Mouse (Mus musculus) erythroid progenitor cell, adult 5-6 weeks (primary cell): ENCODE measurements around the gene Tjp1. TPM values are rescaled to one million over a fixed set of nuclear protein-coding genes. Genes with fewer than 3 reads are reported as not detected.

ENCODE experiments used
- ATAC-seq: replicated peaks from 2 replicates; pipeline ENCODE4 v1.8.0; 2016; ENCODE audit warnings: moderate number of reproducible peaks, mild to moderate bottlenecking, moderate TSS enrichment, inconsistent platforms; ENCODE audit not compliant: poor library complexity, low FRiP score, severe bottlenecking
- total RNA-seq, 2 experiments: library from RNA; stranded (forward) in 1 of 2; stranded (reverse) in 1 of 2; fragments of 150-400 nt in 1 of 2; fragments of 186-747, 209-891 nt in 1 of 2; gene quantifications; 2 replicates each; pipeline versions ENCODE4 v1.2.3 to v1.2.4; 2015 to 2017; ENCODE audit warnings: low replicate concordance in 2 of 2

Gene Tjp1
- total RNA-seq, 2 experiments from 2014 or later, result 5.4 to 12.0 TPM

DNA sequence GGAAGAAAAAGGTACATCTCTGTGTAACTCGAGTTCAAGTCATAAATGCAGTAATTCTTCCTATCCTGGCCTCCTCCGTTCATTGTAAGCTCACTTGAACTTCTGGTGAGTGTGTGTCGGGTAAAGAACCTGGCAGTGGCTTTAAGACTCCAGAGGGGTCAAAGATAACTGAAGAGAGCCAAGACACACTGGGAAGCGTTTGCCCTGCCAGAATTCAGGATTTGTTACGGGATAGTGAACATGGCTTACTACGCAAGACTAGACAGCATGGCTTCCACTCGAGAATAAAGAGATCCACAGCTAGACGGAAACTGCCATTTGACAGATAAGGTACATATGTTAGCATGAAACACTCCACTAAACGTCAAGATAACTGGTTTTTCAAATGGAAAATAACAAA, 37.8 kb downstream of the Tjp1 start:
- no peak for ATAC-seq

DNA sequence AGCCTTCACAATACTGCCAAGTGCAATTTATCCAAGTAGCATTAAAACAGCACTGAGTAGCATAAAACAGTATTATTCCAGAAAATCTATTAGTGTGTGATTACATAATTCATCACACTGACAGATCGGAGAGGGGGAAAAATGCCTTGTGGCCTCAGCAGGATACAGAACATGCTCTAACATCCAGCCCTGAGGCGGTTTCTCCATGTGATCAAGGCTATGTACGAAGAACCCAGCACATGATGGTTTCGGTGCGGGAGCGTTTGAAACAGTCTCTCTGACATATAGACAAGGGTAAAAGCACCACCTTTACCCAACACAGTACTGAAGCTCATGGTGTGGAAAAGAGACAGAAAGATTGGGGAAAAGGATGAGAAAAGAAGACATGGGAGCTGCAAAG, 38.4 kb downstream of the Tjp1 start:
- no peak for ATAC-seq

DNA sequence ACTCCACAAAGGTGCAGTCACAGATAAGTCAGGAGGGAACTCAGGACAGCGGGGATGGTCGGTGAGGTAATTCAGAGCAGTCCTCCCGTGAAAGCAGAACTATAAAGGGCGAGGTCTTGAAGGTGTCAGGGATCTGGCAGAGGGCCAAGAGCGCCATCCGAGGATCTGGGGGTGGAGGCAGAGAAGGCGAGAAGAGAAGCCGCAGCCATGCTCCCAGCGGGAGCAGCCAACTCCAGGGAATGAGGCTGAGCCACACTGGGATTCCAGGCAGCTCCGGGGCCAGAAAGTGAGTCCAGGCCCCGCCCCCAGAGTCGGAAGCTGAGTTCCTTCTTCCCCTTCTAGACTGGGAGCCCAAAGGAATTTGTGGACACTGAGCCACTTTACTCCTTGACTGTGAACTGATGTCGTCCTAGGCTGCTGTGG, 41.3 kb downstream of the Tjp1 start:
- ATAC-seq, result no peak

DNA sequence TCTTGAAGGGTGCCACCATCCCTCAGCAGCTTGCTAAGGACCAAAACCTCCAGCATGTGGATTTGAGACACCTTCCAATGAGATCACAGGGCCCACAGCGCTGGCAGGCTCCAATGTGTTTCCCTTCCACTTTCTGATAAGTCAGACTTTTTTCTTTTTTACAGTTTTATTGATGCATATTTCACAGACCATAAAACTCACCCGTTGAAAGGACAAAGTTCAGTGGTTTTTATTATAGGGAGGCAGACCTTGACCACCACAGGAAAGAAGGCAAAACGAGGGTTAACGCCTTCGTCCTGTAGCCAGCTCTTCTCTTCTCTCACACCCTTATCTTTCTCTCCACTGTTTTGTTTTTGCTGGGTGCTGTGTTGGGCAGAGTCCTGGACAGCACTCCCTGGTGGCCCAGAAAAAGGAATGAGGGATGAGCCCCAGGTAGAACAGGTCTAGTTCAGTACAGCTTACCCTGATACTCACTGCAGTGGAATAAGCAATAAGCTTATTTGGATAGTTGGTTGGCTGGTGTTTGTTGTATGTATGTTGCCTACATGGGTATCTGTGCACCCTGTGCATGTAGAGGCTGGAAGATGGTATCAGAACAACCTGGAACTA, 43.3 kb downstream of the Tjp1 start:
- ATAC-seq, result no peak

- no peak for ATAC-seq
These were observed 45.4 kb downstream of the Tjp1 start for GRCm38 (mm10) chr7:65482216-65482615.

DNA sequence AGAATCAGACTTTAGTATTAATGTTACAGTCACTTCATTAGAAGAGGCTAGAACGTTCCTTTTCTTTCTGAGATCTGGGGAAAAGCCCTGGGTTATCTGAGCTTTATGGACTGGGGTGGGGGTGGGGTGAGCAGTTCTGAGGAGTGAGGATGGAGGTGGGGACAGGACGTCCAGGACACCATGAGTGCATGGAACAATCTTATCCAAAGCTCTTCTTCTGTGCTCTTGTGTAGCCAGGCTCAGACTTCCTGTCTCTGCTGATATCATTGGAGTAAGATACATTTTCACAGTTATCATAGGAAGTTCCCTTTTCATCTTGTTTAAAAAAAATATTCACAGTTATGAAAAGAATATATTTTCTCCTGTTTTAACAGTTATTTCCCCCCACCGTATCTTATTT, 55.5 kb downstream of the Tjp1 start:
- no peak for ATAC-seq

DNA sequence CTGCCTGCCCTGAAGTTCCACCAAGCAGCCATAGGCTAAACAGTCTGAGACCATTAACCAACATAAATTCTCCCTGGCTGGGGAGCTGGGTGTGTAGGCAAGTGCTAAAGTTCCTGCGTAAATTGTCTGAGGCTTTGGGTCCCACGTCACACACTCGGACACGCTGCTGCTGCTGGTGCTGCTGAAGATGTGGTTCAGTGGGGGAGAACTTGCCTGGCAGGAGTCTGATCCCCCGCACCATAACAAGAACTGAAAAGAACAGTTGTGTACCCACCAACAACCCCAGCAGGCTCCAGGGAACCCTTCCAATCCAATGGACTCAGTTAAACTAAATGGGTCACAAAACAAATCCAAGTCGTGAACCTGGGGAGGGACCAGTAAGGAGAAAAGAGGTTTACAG, 56.2 kb downstream of the Tjp1 start:
- no peak for ATAC-seq

DNA sequence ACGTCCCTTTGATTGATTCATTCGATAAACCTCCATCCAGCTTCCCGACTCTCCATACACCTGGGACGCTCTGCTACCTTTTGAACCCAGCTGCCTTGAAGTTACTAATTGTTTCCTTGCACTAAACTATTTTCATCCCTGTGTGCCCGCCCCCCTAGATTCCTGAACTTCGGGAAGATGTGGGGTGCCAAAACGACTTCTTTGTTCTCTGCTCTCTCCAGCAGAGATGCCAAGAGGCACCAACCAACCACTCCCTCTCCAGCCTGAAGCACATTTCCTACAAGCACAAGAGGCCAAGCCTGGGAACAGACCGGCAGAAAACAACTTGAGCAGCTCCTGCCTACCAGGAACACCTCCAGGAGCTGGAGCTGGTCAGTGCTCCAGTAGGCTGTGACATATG, 57.4 kb downstream of the Tjp1 start:
- no peak for ATAC-seq

DNA sequence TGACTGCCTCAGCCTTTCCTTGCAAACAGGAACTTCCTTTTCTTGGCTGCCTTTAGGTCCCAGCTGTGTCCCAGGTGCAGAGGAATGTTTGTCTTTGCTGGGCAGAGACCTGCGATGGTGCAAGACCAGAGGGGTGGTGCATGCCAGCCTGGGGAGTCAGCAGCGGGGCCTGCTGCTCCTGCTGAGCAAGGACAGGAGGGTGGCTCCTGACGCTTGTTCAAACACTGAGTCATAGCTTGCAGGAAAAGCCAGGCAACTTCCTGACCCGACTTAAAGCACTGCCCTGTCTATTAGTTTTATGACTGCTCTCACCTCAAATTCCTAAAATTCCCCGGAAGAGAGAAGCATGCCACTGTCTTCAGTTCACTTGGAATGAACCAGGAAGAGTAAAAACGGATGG, 57.9 kb downstream of the Tjp1 start:
- ATAC-seq, result no peak

- no peak for ATAC-seq
These were observed 59.4 kb downstream of the Tjp1 start for GRCm38 (mm10) chr7:65468191-65468590.

- ATAC-seq, result no peak
These were observed 60.1 kb downstream of the Tjp1 start for GRCm38 (mm10) chr7:65467306-65468021.

DNA sequence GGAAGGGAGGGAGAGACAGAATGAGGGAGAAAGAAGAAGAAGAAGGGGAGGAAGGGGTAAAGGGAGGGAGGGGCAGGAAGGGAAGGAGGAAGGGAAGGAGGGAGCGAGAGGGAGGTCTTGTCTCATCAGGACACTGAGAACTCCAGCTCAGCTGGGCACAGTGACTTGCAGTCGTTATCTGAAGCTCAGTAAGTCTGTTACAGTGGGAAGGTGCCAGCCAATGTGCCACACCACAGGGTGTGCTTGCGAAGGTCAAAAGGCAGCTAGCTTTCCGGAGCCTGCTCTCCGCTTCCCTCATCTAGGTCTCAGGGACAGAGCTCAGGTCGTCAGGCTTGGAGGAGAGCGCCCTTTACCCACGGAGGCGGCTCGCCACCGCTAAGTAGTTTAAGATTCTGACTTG, 61.4 kb downstream of the Tjp1 start:
- ATAC-seq, result no peak

- ATAC-seq, result no peak
These were observed 63.0 kb downstream of the Tjp1 start for GRCm38 (mm10) chr7:65464518-65465037.

- ATAC-seq, result no peak
These were observed 64.1 kb downstream of the Tjp1 start for GRCm38 (mm10) chr7:65463438-65463837.

- no peak for ATAC-seq
These were observed 66.2 kb downstream of the Tjp1 start for GRCm38 (mm10) chr7:65461412-65461811.

DNA sequence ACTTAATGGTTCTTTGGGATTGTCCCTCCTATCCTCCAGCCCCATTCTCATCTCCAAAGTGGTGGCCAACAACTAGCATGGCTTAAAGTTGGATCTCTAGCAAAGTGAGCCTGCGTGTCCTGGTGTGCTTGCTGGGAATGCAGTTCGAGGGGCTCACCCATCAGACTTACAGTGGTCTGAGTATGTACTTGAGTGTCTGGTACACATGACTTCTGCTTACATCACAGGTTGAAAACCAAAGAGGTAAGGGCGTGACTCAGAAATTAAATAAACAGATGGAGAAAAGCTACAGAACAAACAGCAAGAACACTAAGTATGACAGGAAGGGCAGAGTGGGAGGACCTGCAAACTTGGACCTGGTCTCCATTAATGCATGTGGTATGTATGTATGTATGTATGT, 67.4 kb downstream of the Tjp1 start:
- ATAC-seq, result no peak

DNA sequence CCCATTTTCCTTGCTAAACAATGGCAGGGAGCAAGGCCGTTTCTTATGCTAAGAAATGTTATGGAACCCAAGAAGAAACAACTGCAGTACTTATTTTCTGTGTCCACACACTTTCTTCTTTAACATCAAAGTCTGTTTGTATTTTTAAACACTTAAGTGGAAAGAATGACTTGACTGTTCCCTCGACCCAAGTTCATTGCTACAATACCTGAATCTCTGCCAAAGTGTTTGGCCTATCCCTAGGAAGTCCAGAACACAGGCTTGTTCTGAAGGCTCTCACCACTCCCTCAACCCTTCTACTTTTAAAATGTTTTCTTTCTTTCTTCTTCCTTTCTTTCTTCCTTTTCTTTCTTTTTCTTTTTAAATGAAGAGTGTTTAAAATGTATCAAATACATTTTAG, 71.5 kb downstream of the Tjp1 start:
- ATAC-seq, result no peak

- ATAC-seq, result no peak
These were observed 72.4 kb downstream of the Tjp1 start for GRCm38 (mm10) chr7:65455208-65455607.

DNA sequence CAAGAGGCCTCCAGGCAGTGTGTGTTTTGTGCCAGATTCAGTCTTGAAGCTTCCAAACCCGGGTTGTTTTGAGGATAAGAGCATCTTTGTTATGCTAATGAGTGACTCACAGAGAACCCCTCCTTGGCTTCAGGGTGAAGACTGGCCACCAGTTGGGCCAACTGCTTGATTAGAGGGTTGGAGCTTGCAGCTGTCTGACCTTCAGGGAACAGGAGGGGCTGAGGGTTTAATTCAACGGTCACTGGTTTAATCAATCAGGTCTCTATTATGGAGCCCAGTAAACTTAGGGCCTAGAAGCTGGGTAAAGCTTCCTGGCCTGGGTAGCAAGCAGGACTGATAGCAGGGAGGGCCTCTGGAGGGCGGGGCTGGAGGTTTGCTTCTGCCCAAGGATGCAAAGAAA, 73.3 kb downstream of the Tjp1 start:
- ATAC-seq, result no peak

- ATAC-seq, result no peak
These were observed 75.3 kb downstream of the Tjp1 start for GRCm38 (mm10) chr7:65452246-65452645.

DNA sequence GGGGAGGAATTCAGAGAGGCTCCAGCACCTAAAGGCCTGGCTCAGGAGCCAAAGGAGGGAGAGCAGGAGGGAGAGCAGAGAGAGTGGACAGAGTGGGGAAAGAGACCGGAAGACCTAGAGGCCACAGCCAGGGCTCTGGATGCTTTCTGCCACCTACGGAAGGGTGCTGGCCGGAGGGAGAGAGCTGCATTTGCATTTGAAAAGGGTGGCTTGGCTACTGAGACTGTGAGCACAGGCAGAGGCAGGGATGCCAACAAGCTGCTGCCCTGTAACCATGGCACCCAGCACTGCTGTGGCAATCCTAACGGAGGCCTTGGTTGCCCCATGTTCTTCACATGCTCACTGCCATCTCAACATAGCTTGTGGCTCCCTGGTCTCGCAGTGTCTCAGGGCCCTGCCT, 77.4 kb downstream of the Tjp1 start:
- ATAC-seq, result no peak

GRCm38 (mm10) chr7:65441505-65441904, 86.1 kb downstream of the Tjp1 start:
- no peak for ATAC-seq
